Mouse (Mus musculus) MEL (cell line): ENCODE measurements around the gene Wdr5. TPM values are rescaled to one million over a fixed set of nuclear protein-coding genes. Genes with fewer than 3 reads are reported as not detected.
"Not testable (repeated sequence)": the region's sequence is repeated elsewhere in the genome, so short reads cannot be mapped to it uniquely, and the experiment has no call there.

Experiments used
- DNase-seq: peaks from one replicate; pipeline ENCODE4 v3.0.0; 2011; ENCODE audit warnings: low read depth, low spot score
- H3K27ac ChIP-seq: 2 replicates; pipeline ENCODE4 v1.5.1; 2012; ENCODE audit warnings: low read depth, mild to moderate bottlenecking, control low read depth, low read length, moderate library complexity; ENCODE audit not compliant: control insufficient read depth
- H3K27me3 ChIP-seq, 2 experiments: fragments of 150-350 bp in 1 of 2; sonication (generic) in 1 of 2; 2 replicates each; pipeline ENCODE4 v1.6.1; 2012; ENCODE audit warnings: low read length in 2 of 2, mild to moderate bottlenecking in 2 of 2, improper control_type of control experiment in 1 of 2, moderate library complexity in 1 of 2; ENCODE audit not compliant: insufficient read depth in 2 of 2, control insufficient read depth in 1 of 2
- H3K36me3 ChIP-seq, 2 experiments: 2 replicates each; pipeline ENCODE4 v1.6.1; 2012 to 2014; ENCODE audit warnings: low read length in 2 of 2, improper control_type of control experiment in 1 of 2, inconsistent platforms in 1 of 2, mild to moderate bottlenecking in 1 of 2; ENCODE audit not compliant: insufficient read depth in 2 of 2, control insufficient read depth in 1 of 2
- H3K4me1 ChIP-seq, 2 experiments: fragments of 150-350 bp in 1 of 2; sonication (generic) in 1 of 2; 2 replicates each; pipeline ENCODE4 v1.6.1; 2012; ENCODE audit warnings: low read length in 2 of 2, improper control_type of control experiment in 1 of 2, mild to moderate bottlenecking in 1 of 2; ENCODE audit not compliant: insufficient read depth in 2 of 2, control insufficient read depth in 1 of 2
- H3K4me3 ChIP-seq, 2 experiments: fragments of 150-350 bp in 1 of 2; sonication (generic) in 1 of 2; 2 replicates each; pipeline ENCODE4 v1.5.1; 2012; ENCODE audit warnings: low read depth in 2 of 2, low read length in 2 of 2, mild to moderate bottlenecking in 2 of 2, moderate library complexity in 2 of 2, control low read depth in 1 of 2, improper control_type of control experiment in 1 of 2; ENCODE audit not compliant: control insufficient read depth in 1 of 2, insufficient read depth in 1 of 2
- H3K79me2 ChIP-seq: 2 replicates; pipeline ENCODE4 v1.6.1; 2012; ENCODE audit warnings: mild to moderate bottlenecking, low read length, moderate library complexity; ENCODE audit not compliant: control insufficient read depth, poor library complexity, insufficient read depth
- H3K9ac ChIP-seq: 2 replicates; pipeline ENCODE4 v1.6.1; 2012; ENCODE audit warnings: low read depth, mild to moderate bottlenecking, control low read depth, low read length, moderate library complexity; ENCODE audit not compliant: control insufficient read depth, poor library complexity, severe bottlenecking
- H3K9me3 ChIP-seq: fragments of 150-350 bp; sonication (generic); replicated peaks from 2 replicates; pipeline ENCODE4 v1.6.1; 2012; ENCODE audit warnings: mild to moderate bottlenecking, low read length, improper control_type of control experiment, moderate library complexity; ENCODE audit not compliant: insufficient read depth
- BHLHE40 ChIP-seq: IDR thresholded peaks from 2 replicates; pipeline ENCODE4 v1.6.1; 2012; ENCODE audit warnings: low read depth, mild to moderate bottlenecking, inconsistent platforms, low read length, improper control_type of control experiment, borderline replicate concordance
- CTCF ChIP-seq, 3 experiments: IDR thresholded peaks in 2 of 3; conservative IDR thresholded peaks in 1 of 3; 2 replicates each; pipeline ENCODE4 v1.5.1; 2011 to 2012; ENCODE audit warnings: low read length in 3 of 3, low read depth in 2 of 3, mild to moderate bottlenecking in 2 of 3, improper control_type of control experiment in 1 of 3, inconsistent platforms in 1 of 3, mixed read lengths in 1 of 3, moderate library complexity in 1 of 3; ENCODE audit not compliant: control insufficient read depth in 1 of 3, insufficient read depth in 1 of 3, poor library complexity in 1 of 3, severe bottlenecking in 1 of 3
- E2F4 ChIP-seq: IDR thresholded peaks from 2 replicates; pipeline ENCODE4 v1.6.1; 2011; ENCODE audit warnings: low read depth, low read length, improper control_type of control experiment, borderline replicate concordance
- ETS1 ChIP-seq: IDR thresholded peaks from 2 replicates; pipeline ENCODE4 v1.6.1; 2012; ENCODE audit warnings: low read depth, mild to moderate bottlenecking, inconsistent platforms, low read length, improper control_type of control experiment, moderate library complexity
- GABPA ChIP-seq: IDR thresholded peaks from 2 replicates; pipeline ENCODE4 v1.6.1; 2012; ENCODE audit warnings: low read depth, mild to moderate bottlenecking, inconsistent platforms, low read length, improper control_type of control experiment, moderate library complexity
- MAX ChIP-seq: IDR thresholded peaks from 2 replicates; pipeline ENCODE4 v1.6.1; 2011; ENCODE audit warnings: low read length, improper control_type of control experiment
- MXI1 ChIP-seq: IDR thresholded peaks from 2 replicates; pipeline ENCODE4 v1.6.1; 2011; ENCODE audit warnings: mild to moderate bottlenecking, low read depth, low read length, improper control_type of control experiment
- MYB ChIP-seq: IDR thresholded peaks from 2 replicates; pipeline ENCODE4 v1.6.1; 2011; ENCODE audit warnings: mild to moderate bottlenecking, low read depth, low read length, improper control_type of control experiment
- MYC ChIP-seq: IDR thresholded peaks from 2 replicates; pipeline ENCODE4 v1.6.1; 2011; ENCODE audit warnings: low read depth, mild to moderate bottlenecking, low read length, improper control_type of control experiment, moderate library complexity
- NELFE ChIP-seq: IDR thresholded peaks from 2 replicates; pipeline ENCODE4 v1.6.1; 2011; ENCODE audit warnings: low read depth, low read length, improper control_type of control experiment
- POLR2AphosphoS2 ChIP-seq: IDR thresholded peaks from 2 replicates; pipeline ENCODE4 v1.6.1; 2011; ENCODE audit warnings: low read length, improper control_type of control experiment
- SIN3A ChIP-seq: IDR thresholded peaks from 2 replicates; pipeline ENCODE4 v1.6.1; 2012; ENCODE audit warnings: low read length, improper control_type of control experiment, inconsistent platforms
- SMC3 ChIP-seq: IDR thresholded peaks from 2 replicates; pipeline ENCODE4 v1.6.1; 2011; ENCODE audit warnings: low read depth, low read length, improper control_type of control experiment
- TBP ChIP-seq: IDR thresholded peaks from 2 replicates; pipeline ENCODE4 v1.8.0; 2011; ENCODE audit warnings: low read depth, low read length, improper control_type of control experiment
- USF1 ChIP-seq: IDR thresholded peaks from 2 replicates; pipeline ENCODE4 v1.6.1; 2014; ENCODE audit warnings: low read depth, mild to moderate bottlenecking, inconsistent platforms, low read length, improper control_type of control experiment, moderate library complexity
- ZNF384 ChIP-seq: IDR thresholded peaks from 2 replicates; pipeline ENCODE4 v1.6.1; 2012; ENCODE audit warnings: low read depth, mild to moderate bottlenecking, inconsistent platforms, low read length, improper control_type of control experiment
- polyA plus RNA-seq, 2 experiments: library from polyadenylated mRNA; stranded (reverse) in 1 of 2; unstranded in 1 of 2; fragments of >175 nt in 1 of 2; fragments of >200 nt in 1 of 2; gene quantifications; 2 replicates each; pipeline versions ENCODE4 v1.2.1 to v1.2.4; 2012; ENCODE audit warnings: low replicate concordance in 2 of 2, low read depth in 1 of 2; ENCODE audit not compliant: insufficient read length in 2 of 2, insufficient read depth in 1 of 2, missing spikeins in 1 of 2
- total RNA-seq: library from RNA; depleted of rRNA; stranded (reverse); fragments of 300-350 nt; gene quantifications from 2 replicates; pipeline ENCODE4 v1.2.3, GENCODE M21; 2012

Wdr5 gene
- total and polyA plus RNA-seq, 3 experiments = 78.3 to 96.9 TPM; not detected in 1

GRCm38 (mm10) chr2:27518283-27518682 lies 3.3 kb downstream of the Wdr5 start:
- no peak for TF ChIP-seq GABPA
- TF ChIP-seq ETS1 = no peak
- TF ChIP-seq BHLHE40 = no peak
- TF ChIP-seq MYB = no peak
- peak; percentile 33 for TF ChIP-seq SMC3
- no peak for TF ChIP-seq NELFE
- peak; percentile 20 to 70 (median 41); a peak in 5 of 6 replicates for TF ChIP-seq CTCF (IDR thresholded peaks at IDR 0.05 in 2 of 3, conservative IDR thresholded peaks at IDR 0.05 in 1 of 3; ENCODE audit: control insufficient read depth in 1 of 3, insufficient read depth in 1 of 3, low read depth in 2 of 3, low read length in 3 of 3, poor library complexity in 1 of 3, severe bottlenecking in 1 of 3)
- TF ChIP-seq MAX = no peak
- no peak for TF ChIP-seq ZNF384
- TF ChIP-seq E2F4 = no peak
- no peak for TF ChIP-seq SIN3A
- peaks cover 9 to 12% of the 10 kb centered on the region in 2 experiments for H3K36me3 ChIP-seq

GRCm38 (mm10) chr2:27538455-27539330 lies 23.7 kb downstream of the Wdr5 start:
- Histone ChIP-seq H3K4me3 (peak overlapping the region; percentile 8 to 33), H3K27ac (peak overlapping the region; percentile 64; the same call in 1 of the 2 replicates), H3K4me1 (peaks cover 0 to 15% of the 10 kb centered on the region in 2 experiments; a peak in 2 of 4 replicates), H3K9ac (peak overlapping the region; percentile 16)
- TF ChIP-seq TBP (peak; percentile 97), SIN3A (0 out of 2 replicates have a peak, but pooled peaks have one; percentile 17), ZNF384 (peak; percentile 50; the same call in 1 of the 2 replicates), POLR2AphosphoS2 (peak; percentile 53; the same call in 1 of the 2 replicates), USF1 (peak; percentile 54; the same call in 1 of the 2 replicates), MYC (peak; percentile 72; the same call in 1 of the 2 replicates), MAX (peak; percentile 34; the same call in 1 of the 2 replicates), MXI1 (peak; percentile 55; the same call in 1 of the 2 replicates)
- not testable (repeated sequence) for H3K9me3 ChIP-seq, H3K36me3 ChIP-seq, H3K27me3 ChIP-seq, H3K79me2 ChIP-seq
- peak; percentile 71 for DNase-seq

More at GRCm38 (mm10) chr2:27518283-27518682, 3.3 kb downstream of the Wdr5 start:
- peaks cover 2 to 21% of the 10 kb centered on the region in 2 experiments; a peak in 3 of 4 replicates for H3K4me1 ChIP-seq
- no peak overlapping the region for H3K27ac ChIP-seq
- peak; percentile 63 for DNase-seq
- H3K79me2 ChIP-seq = peaks cover 34% of the 10 kb centered on the region
- no peak overlapping the region for H3K4me3 ChIP-seq
- H3K9me3 ChIP-seq = no peaks in the 10 kb centered on the region
- no peak overlapping the region for H3K9ac ChIP-seq
- no peaks in the 10 kb centered on the region for H3K27me3 ChIP-seq
